Mouse (Mus musculus): Measurements from ENCODE around the gene 9130213A22Rik.

9130213A22Rik gene

DNA sequence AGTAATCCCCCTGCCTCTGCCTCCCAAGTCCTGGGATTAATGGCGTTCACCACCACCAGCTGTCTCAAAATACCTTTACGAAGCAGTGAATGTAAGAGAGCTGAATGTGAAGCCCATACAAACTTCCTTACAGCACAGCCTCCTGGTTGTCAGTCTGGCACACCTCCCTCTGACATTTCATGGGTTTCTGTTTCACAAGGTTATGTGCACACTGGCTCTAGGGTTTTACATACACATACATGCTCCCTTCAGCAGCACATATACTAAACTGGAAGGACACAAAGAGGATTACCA lies 47.7 kb downstream of the 9130213A22Rik start:
- no peak for DNase-seq (ENCODE audit: low spot score in 2 of 2)

DNA sequence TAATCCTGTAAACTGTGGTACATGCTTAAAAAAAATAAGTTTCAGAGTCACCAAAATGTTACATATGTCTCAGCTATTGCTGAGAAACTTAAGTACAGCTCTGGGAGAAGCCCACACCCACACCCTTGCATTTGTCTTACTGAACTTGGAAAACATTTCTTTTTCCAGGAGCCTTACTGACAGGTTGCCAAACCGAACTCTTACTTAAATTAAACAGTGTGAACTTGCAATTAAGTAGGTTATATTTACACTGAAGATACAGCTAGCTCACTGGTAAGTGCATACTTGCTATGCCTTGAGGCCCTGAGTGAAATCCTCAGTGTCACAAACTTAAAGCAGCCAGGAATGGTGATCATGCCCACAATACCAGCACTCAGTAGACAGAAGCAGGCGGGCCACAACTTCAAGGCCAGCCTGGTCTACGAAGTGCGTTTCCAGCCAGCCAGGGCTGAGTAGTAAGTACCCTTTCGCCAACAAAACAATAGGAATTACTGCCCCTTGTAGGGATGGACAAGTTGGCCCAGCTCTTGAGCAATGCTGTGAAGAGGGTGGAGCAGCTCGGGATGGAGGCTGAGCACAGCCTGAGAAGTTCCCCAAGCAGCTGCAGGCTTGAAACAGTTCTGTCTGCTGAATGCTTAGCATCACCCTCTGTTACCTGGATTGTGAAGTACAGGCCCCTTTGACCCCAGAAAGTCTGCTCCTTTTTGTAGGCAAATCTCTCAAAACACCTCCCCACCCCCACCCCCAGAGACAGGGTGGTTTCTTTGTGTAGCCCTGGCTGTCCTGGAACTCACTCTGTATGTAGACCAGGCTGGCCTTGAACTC lies 48.2 kb downstream of the 9130213A22Rik start:
- DNase-seq (ENCODE audit: low spot score in 2 of 2), result no peak

DNA sequence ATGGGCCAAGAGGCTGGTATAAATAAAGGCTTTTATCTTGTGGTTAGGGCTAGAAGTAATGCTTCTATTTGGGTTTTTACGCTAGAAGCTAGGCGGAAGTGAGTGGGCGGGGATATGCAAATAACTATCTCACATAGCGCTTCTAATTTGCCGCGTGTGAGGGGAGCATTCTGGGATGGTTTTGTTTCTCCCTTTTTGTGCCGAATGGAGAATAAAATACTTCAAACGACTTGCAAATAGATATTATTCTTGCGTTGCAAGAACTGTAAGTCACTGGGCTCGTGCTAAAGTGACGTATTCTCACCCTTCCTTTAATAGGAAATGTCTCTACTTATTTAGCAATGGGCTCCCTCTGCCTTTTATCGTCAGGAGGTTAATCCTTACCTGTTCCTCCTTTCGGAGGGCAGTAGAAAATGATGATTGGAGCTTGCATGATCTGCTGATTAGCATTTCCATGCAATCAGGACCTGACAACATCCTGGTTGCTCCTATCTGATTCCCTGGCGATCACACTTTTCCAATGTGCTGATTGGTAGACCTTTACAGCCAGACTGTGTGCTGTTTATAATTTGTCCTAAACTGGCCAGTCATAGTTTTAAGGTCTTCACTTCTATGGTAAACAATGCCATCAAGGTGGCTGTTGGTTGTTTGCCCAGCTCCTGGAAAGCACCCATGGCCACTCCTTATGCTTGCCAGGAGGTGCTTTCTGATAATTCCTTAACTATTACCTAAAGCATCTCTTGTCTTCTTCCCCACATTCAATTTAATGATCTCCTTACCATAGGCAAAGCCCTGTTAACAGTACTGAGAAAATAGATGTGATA lies 49.1 kb downstream of the 9130213A22Rik start:
- peak; percentile 91 to 93 for DNase-seq (ENCODE audit: low spot score in 2 of 2)

DNA sequence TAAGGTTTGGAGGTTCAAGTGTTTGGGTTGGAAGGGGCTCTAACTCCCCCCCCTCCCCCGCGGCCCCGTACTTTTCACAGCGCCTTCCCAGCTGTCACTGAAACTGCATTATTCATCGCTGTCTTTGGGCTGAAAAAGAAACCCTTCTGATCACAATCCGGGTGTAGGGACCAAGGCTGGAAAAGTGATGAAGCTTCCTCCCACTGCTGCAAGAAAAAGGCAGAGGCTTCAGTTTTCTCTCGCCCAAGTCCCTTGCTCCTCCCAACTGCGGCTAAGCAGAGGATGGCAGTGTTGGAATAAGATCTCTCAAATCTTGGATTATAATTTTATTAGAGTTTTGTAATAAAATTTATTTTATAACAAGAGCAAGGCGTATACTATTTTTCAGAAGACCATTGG lies 49.7 kb downstream of the 9130213A22Rik start:
- DNase-seq (ENCODE audit: low spot score in 2 of 2), result no peak

DNA sequence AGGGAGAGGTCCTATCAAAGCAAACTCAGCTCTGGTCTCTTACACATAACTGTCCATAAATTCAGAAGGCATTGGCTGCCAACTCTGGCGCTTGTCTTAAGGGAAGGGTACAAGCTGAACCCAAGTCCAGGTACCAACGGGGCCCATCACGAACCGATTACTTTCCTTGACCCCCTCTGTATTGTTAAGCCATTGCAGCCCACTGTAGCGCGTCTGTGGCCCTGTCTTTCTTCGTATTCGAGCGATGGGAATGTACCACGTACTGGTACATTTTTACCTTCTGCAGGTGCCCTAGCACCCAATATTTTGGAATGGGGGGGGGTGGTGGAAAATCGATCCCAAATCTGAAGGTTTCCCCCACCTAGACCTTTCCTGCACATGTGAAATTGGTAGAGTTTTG lies 50.2 kb downstream of the 9130213A22Rik start:
- DNase-seq (ENCODE audit: low spot score in 2 of 2), result no peak

DNA sequence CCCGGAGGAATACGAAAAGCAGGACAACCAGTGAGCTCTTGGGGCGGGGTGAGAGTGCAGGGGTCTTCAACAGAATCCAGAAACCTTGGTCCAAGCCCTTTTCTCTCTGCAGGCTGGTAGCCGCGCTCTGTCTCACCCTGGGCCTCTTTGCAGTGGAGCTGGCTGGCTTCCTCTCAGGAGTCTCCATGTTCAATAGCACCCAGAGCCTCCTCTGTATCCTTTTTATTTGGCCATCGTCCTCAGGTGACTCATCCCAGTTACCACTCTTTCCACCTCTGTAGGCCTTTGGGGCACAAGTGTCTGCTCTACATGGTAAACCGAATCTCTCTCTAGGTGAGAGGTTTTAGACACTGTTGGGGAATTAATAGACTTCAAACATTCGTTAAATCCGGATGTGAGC lies 51.1 kb downstream of the 9130213A22Rik start:
- no peak for DNase-seq (ENCODE audit: low spot score in 2 of 2)

DNA sequence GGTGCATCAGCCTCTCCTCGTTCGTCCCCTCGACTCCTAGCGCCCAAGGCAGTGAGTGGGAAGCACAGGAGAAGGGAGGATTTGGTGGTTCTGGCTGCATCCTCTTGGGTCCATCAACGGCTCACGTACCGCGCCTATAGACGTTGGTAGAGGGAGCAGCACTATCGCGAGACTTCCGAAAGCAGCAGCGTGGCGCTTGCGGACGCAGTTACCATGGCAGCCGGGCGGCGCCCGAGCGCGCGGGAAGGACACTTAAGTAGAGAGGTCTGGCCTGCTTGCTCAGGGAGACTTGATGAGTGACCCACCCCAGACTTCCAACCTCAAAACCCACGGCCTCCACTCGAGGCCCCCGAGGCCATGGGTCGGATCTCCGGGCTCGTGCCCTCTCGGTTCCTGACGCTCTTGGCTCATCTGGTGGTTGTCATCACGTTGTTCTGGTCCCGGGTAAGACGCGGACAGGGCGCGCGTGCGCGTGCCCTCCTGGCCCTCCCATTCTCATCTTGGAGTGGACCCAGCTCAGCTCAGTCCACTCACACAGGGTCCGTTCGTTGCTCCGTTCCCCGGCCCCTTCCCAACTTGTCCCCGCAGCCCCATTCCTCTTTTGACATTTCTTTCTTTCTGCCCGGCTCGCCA lies 51.7 kb downstream of the 9130213A22Rik start, which contains the start of gene Tmem107:
TSS of gene Tmem107 (plus strand) at position 217 of the 633 bp plus-strand sequence.
- DNase-seq (ENCODE audit: low spot score in 2 of 2), result peak; percentile 87 to 90

DNA sequence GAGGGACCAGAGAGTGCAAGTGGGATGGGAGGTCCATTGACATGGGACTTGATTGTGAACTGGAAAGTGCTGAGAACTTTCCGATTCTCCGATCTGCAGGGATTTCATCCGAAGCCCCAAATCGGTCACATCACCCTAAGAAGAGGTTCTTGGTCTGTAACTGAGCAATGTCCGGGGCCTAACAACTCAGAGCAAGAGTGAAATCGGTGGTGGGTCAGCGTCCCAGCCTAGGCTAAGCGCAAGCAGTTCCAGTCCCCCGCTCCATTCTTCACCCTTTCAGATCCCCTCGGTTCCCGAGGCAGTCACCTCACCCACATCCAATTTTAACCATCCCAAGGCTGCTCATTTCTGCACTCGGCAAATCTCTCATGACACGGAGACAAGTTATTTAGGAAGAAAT lies 52.3 kb downstream of the 9130213A22Rik start:
- DNase-seq (ENCODE audit: low spot score in 2 of 2), result no peak

Data from natural killer cell, adult 2 months (primary cell).